Mouse (Mus musculus) gastrocnemius, postnatal 36 days (tissue): Measurements from ENCODE around the gene Pklr. TPM values are rescaled to one million over a fixed set of nuclear protein-coding genes. Genes with fewer than 3 reads are reported as not detected.

Experiments used
- DNase-seq, 2 experiments: peaks; one replicate each; pipeline ENCODE4 v3.0.0; 2022
- intact Hi-C: fragments of 180-260 bp; cut with DNase I; formaldehyde crosslinking; loops from one replicate; pipeline ENCODE4 v1.15.1; 2025
- total RNA-seq, 2 experiments: library from RNA; stranded (reverse); gene quantifications; 2 replicates each; pipeline ENCODE4 v1.2.3; 2021

Pklr gene
- total RNA-seq, 2 experiments from 2014 or later, result not detected

- no peak for DNase-seq
- intact Hi-C loops, result no loop called here
These were observed 51.9 kb downstream of the Pklr start for GRCm38 (mm10) chr3:89187690-89188477.

- intact Hi-C loops, result no loop called here
- DNase-seq, result no peak
These were observed 52.5 kb downstream of the Pklr start for GRCm38 (mm10) chr3:89188478-89188875.

- intact Hi-C loops, result no loop called here
These were observed 54.5 kb downstream of the Pklr start for GRCm38 (mm10) chr3:89190436-89190835.

DNA sequence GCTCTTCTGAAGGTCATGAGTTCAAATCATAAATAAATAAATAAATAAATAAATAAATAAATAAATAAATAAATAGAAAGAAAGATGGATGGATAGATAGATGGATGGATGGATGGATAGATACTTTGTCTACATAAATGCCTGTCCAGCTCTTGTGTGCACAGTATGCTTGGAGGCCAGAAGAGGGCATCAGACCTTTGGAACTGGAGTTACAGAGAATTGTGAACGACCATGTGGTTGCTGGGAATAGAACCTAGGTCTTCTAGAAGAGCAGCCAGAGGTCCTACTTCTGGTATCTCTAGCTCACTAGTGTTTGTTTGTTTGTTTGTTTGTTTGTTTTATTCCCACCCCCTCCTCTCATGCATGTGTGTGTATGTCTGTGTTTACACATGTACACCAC lies 57.4 kb downstream of the Pklr start:
- intact Hi-C loops, result no loop called here
- no peak for DNase-seq

More at GRCm38 (mm10) chr3:89190436-89190835, 54.5 kb downstream of the Pklr start:
- DNase-seq, result no peak

DNA sequence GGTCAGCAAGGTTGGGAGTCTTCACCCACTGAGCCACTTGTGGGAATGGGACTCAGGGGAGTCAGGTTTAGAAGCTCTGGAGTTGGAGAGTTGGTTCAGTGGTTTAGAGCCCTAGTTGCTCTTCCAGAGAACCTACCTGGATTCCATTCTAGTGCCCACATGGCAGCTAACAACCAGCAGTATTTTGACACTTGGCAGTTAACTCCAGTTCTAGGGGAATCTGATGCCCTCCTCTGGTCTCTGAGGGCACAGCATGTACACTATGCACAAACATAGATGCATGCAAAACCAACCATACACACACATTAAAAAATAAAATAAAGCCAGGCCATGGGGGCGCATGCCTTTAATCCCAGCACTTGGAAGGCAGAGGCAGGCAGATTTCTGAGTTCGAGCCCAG lies 57.9 kb downstream of the Pklr start:
- no peak for DNase-seq
- intact Hi-C loops, result no loop called here

Other genes starting within 250 kb of the Pklr start
- 1 to 10 TPM; 7.6 to 7.9 TPM for gene Msto1, start 222.1 kb upstream of the Pklr start, total RNA-seq
- 10 to 100 TPM; 23.2 to 29.5 TPM for gene Ash1l, start 185.5 kb upstream of the Pklr start, total RNA-seq
- gene Dap3, start 185.0 kb upstream of the Pklr start, total RNA-seq, result 10 to 100 TPM; 62.4 to 76.1 TPM
- 10 to 100 TPM; 14.8 to 15.7 TPM for gene Rusc1, start 42.8 kb upstream of the Pklr start, total RNA-seq
- gene Gm43738, start 35.0 kb upstream of the Pklr start, total RNA-seq, result not detected
- 10 to 100 TPM; 23.2 to 27.5 TPM for gene Fdps, start 34.2 kb upstream of the Pklr start, total RNA-seq
- gene Hcn3, start 24.1 kb downstream of the Pklr start, total RNA-seq, result under 1 TPM; 0.49 to 0.54 TPM
- 10 to 100 TPM; 15.0 to 16.5 TPM for gene Clk2, start 28.7 kb downstream of the Pklr start, total RNA-seq
- 10 to 100 TPM; 33.8 to 36.0 TPM for gene Scamp3, start 41.3 kb downstream of the Pklr start, total RNA-seq
- 10 to 100 TPM; 16.1 to 17.5 TPM for gene Fam189b, start 47.0 kb downstream of the Pklr start, total RNA-seq
- gene Gba, start 66.8 kb downstream of the Pklr start, total RNA-seq, result 10 to 100 TPM; 18.2 to 18.6 TPM
- 1 to 10 TPM; 6.9 to 8.0 TPM for gene Thbs3, start 79.0 kb downstream of the Pklr start, total RNA-seq
- 10 to 100 TPM; 40.2 to 41.0 TPM for gene Mtx1, start 90.9 kb downstream of the Pklr start, total RNA-seq
- gene Muc1, start 92.9 kb downstream of the Pklr start, total RNA-seq, result under 1 TPM; 0.20 TPM
- 10 to 100 TPM; 58.3 to 63.3 TPM for gene Krtcap2, start 109.8 kb downstream of the Pklr start, total RNA-seq
- under 1 TPM; 0.15 to 0.17 TPM for gene Trim46, start 110.2 kb downstream of the Pklr start, total RNA-seq
- 10 to 100 TPM; 16.6 to 23.2 TPM for gene Dpm3, start 123.2 kb downstream of the Pklr start, total RNA-seq
- 1 to 10 TPM; 8.3 to 9.1 TPM for gene Slc50a1, start 134.4 kb downstream of the Pklr start, total RNA-seq
- 10 to 100 TPM; 10.1 to 11.5 TPM for gene Efna1, start 145.0 kb downstream of the Pklr start, total RNA-seq
- gene Efna3, start 186.8 kb downstream of the Pklr start, total RNA-seq, result not detected
- under 1 TPM in 1 of 2 experiments, not detected in 1; 0.15 TPM for gene Efna4, start 201.9 kb downstream of the Pklr start, total RNA-seq
- 10 to 100 TPM; 15.8 to 23.2 TPM for gene Adam15, start 213.9 kb downstream of the Pklr start, total RNA-seq
- not detected for gene Dcst2, start 225.8 kb downstream of the Pklr start, total RNA-seq
- gene Dcst1, start 229.1 kb downstream of the Pklr start, total RNA-seq, result not detected